Mouse (Mus musculus) megakaryocyte, embryonic 14.5 days (primary cell): ENCODE data around the gene C3ar1.

Experiments used
- FLI1 ChIP-seq: IDR thresholded peaks from 2 replicates; pipeline ENCODE4 v1.6.1; 2012; ENCODE audit warnings: low read length, inconsistent platforms, mixed read lengths
- GATA1 ChIP-seq: IDR thresholded peaks from 3 replicates; pipeline ENCODE4 v1.6.1; 2012; ENCODE audit warnings: mixed read lengths, low read length, inconsistent platforms, borderline replicate concordance

DNA sequence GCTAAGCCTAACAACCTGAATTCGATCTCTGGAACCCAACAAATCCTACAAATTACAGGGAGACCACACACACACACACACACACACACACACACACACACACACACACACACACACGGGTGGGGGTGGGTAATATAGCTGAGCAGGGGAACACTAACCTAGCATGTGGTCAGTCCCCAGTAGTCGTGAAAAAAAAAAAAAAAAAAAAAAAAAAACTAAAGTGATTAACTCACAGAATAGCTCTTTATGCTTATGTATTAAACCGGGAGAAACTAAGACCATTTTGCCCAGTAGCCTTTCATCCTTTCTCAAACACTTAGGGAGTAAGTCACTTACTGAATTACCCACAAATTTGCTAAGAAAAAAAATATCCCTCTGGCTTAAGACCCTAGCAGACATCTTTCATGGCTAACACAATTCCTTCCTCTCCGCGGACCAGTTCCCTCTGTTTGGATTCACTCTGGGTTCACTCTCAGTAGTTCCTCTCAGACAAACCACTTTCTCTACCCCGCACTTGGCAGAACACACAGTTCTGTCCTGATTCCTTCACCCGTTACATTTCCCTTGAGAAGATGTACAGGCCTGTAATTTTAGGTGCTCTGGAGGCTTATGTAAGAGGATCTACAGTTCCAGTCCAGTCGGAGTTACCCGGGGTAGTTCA, 55.2 kb downstream of the C3ar1 start:
- TF ChIP-seq FLI1 = no peak
- TF ChIP-seq GATA1 = no peak
